Mouse (Mus musculus): Measurements from ENCODE around the gene B3galnt1. TPM values are rescaled to one million over a fixed set of nuclear protein-coding genes. Genes with fewer than 3 reads are reported as not detected.

B3galnt1 gene
- 68.6 and 89.0 TPM in 2 replicates for polyA plus RNA-seq (2021; fragmentation: Nextera tagmentation)
- long read RNA-seq, experiment 1, transcript B3galnt1-201 (3 exons, 2,028 nt) = major isoform, 630 of 685 reads
- long read RNA-seq, experiment 1, partial matches to known transcripts = 29 of 685 reads
- long read RNA-seq, experiment 1, other reads (novel, unspliced or antisense) = 26 of 685 reads
- long read RNA-seq, experiment 2, transcript B3galnt1-201 (3 exons, 2,028 nt) = major isoform, 120 of 148 reads
- long read RNA-seq, experiment 2, partial matches to known transcripts = 7 of 148 reads
- long read RNA-seq, experiment 2, other reads (novel, unspliced or antisense) = 21 of 148 reads

GRCm38 (mm10) chr3:69598261-69599165 is at the start of gene B3galnt1:
Gene B3galnt1, minus strand, starts transcription at chr3:69598960.

Other genes with a start within 250 kb of the B3galnt1 start
- gene Nmd3, start 123.0 kb upstream of the B3galnt1 start, polyA plus RNA-seq (2021; fragmentation: Nextera tagmentation) = 44.8 and 61.5 TPM in 2 replicates

Data from left cerebral cortex, adult 6 months (tissue).